Mouse (Mus musculus): ENCODE data around the gene Ascc1. TPM values are rescaled to one million over a fixed set of nuclear protein-coding genes. Genes with fewer than 3 reads are reported as not detected.
A peak's percentile ranks its signal among the peaks of the same experiment; 100 is the strongest.
"Not testable (repeated sequence)": the region's sequence is repeated elsewhere in the genome, so short reads cannot be mapped to it uniquely, and the experiment has no call there.

Gene Ascc1
- polyA plus RNA-seq, 1 experiment from 2014 or later: 50.2 TPM

DNA sequence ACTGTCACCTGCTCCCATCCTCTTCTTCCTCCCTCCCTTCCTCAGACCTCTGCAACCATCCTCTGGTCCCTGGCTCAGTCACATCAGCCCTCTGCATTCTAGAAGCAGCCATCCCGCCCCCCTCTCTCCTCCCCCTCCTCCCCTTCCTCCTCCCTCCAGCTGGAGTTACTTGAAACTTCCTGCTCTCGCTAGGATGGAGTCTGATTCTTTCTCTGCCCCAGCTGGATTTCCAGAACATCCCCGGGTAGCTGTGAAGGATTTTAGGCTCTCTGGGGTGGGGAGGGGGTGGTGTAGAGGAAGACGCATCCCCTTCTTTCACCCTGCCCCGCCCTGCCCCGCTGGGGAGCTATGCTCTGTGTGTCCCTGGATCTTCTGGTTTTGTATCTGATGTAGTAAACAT, 130.9 kb downstream of the Ascc1 start:
- no peak for ATAC-seq
- DNase-seq (ENCODE audit: low spot score): no peak
- H3K36me3 ChIP-seq (ENCODE audit: control insufficient read depth, insufficient read depth, low read length): peaks cover 3% of the 10 kb centered on the region; the same call in 1 of the 2 replicates
- H3K9ac ChIP-seq (ENCODE audit: low read length): no peak overlapping the region
- no peaks in the 10 kb centered on the region for H3K27me3 ChIP-seq (replicated peaks; ENCODE audit: control insufficient read depth, insufficient read depth, low read length)
- no peaks in the 10 kb centered on the region for H3K9me3 ChIP-seq (replicated peaks; ENCODE audit: control insufficient read depth, low read length)
- WGBS: 35% methylated on average over 6 of the region's 6 CpGs
- no peaks in the 10 kb centered on the region for H3K4me1 ChIP-seq (ENCODE audit: control insufficient read depth, insufficient read depth, low read length)
- H3K4me3 ChIP-seq (ENCODE audit: low read depth, low read length): no peak overlapping the region
- no peak overlapping the region for H3K27ac ChIP-seq (ENCODE audit: low read depth, low read length)
- no peak overlapping the region for H3K4me2 ChIP-seq (ENCODE audit: low read length)

GRCm38 (mm10) chr10:60134201-60134600, 131.6 kb downstream of the Ascc1 start:
- WGBS: 60% methylated on average over 9 of the region's 9 CpGs
- ATAC-seq: no peak

DNA sequence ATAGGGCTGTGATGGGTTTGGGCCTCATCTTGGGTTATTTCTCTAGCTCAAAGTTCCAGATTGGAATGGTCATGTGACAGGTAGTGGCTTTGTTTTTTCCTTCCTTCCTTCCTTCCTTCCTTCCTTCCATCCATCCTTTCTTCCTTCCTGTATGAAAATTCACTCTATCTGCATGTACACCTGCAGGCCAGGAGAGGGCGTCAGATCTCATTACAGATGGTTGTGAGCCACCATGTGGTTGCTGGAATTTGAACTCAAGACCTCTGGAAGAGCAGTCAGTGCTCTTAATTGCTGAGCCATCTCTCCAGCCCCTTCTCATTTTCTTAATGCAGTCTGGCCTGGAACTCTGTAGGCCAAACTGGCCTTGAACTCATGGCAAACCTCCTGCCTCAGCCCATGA, 133.4 kb downstream of the Ascc1 start:
- not testable (repeated sequence) for H3K4me2 ChIP-seq (ENCODE audit: low read length); DNase-seq (ENCODE audit: low spot score); H3K4me1 ChIP-seq (ENCODE audit: control insufficient read depth, insufficient read depth, low read length); H3K27me3 ChIP-seq (replicated peaks; ENCODE audit: control insufficient read depth, insufficient read depth, low read length); H3K36me3 ChIP-seq (ENCODE audit: control insufficient read depth, insufficient read depth, low read length); H3K9ac ChIP-seq (ENCODE audit: low read length); ATAC-seq; H3K4me3 ChIP-seq (ENCODE audit: low read depth, low read length); H3K27ac ChIP-seq (ENCODE audit: low read depth, low read length); H3K9me3 ChIP-seq (replicated peaks; ENCODE audit: control insufficient read depth, low read length)
- 59% methylated on average over 1 of the region's 1 CpGs for WGBS

More at GRCm38 (mm10) chr10:60134201-60134600, 131.6 kb downstream of the Ascc1 start:
- Histone ChIP-seq H3K4me1 (ENCODE audit: control insufficient read depth, insufficient read depth, low read length) (no peaks in the 10 kb centered on the region), H3K9me3 (replicated peaks; ENCODE audit: control insufficient read depth, low read length) (no peaks in the 10 kb centered on the region), H3K36me3 (ENCODE audit: control insufficient read depth, insufficient read depth, low read length) (peaks cover 3% of the 10 kb centered on the region; the same call in 1 of the 2 replicates), H3K4me3 (ENCODE audit: low read depth, low read length) (no peak overlapping the region), H3K9ac (ENCODE audit: low read length) (no peak overlapping the region), H3K27me3 (replicated peaks; ENCODE audit: control insufficient read depth, insufficient read depth, low read length) (no peaks in the 10 kb centered on the region), H3K27ac (ENCODE audit: low read depth, low read length) (no peak overlapping the region), H3K4me2 (ENCODE audit: low read length) (no peak overlapping the region)
- no peak for DNase-seq (ENCODE audit: low spot score)

DNA sequence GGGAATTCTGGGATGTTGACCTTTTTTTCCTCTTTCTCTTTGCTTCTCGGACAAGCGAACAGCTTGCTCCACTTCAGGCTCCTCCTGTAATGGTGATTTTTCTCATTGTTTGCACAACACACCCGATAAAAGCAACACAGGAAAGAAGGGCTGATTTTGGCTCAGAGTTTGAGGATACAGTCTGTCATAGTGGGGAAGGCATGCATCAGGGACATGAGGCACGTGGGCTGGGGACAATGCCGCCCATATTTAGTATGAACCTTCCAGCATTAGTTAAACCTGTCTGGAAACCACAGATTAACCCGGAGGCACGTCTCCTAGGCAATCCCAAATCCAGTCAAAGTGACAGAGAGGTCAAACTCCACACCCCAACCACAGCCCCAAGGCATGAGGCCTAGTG, 134.3 kb downstream of the Ascc1 start:
- no peaks in the 10 kb centered on the region for H3K9me3 ChIP-seq (replicated peaks; ENCODE audit: control insufficient read depth, low read length)
- no peaks in the 10 kb centered on the region for H3K36me3 ChIP-seq (ENCODE audit: control insufficient read depth, insufficient read depth, low read length)
- H3K4me1 ChIP-seq (ENCODE audit: control insufficient read depth, insufficient read depth, low read length): no peaks in the 10 kb centered on the region
- H3K9ac ChIP-seq (ENCODE audit: low read length): no peak overlapping the region
- no peak overlapping the region for H3K4me3 ChIP-seq (ENCODE audit: low read depth, low read length)
- WGBS: 76% methylated on average over 7 of the region's 7 CpGs
- H3K27me3 ChIP-seq (replicated peaks; ENCODE audit: control insufficient read depth, insufficient read depth, low read length): no peaks in the 10 kb centered on the region
- no peak overlapping the region for H3K27ac ChIP-seq (ENCODE audit: low read depth, low read length)
- H3K4me2 ChIP-seq (ENCODE audit: low read length): no peak overlapping the region
- no peak for DNase-seq (ENCODE audit: low spot score)
- ATAC-seq: no peak

DNA sequence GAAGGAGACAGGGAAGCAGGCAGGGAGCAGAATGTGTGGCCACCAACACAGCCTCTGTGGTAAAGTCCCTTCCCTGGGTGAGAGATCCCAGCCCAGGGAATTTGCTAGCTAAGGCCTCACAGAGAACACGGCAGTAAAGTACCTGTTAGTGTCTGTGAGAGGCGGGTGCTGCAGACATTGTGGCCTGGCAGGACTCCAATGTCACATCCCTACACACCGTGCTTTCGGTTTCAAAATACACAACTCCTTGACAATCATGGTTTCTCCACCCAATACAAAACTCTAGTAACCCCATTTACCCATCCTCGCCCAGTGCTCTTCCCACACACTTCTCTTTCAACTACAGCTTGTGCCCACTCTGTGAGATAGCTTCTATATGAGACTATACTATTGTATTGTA, 136.1 kb downstream of the Ascc1 start:
- 90% methylated on average over 5 of the region's 5 CpGs for WGBS
- H3K4me1 ChIP-seq (ENCODE audit: control insufficient read depth, insufficient read depth, low read length): no peaks in the 10 kb centered on the region
- no peak overlapping the region for H3K4me2 ChIP-seq (ENCODE audit: low read length)
- no peak overlapping the region for H3K4me3 ChIP-seq (ENCODE audit: low read depth, low read length)
- no peak for DNase-seq (ENCODE audit: low spot score)
- H3K9me3 ChIP-seq (replicated peaks; ENCODE audit: control insufficient read depth, low read length): no peaks in the 10 kb centered on the region
- no peak overlapping the region for H3K9ac ChIP-seq (ENCODE audit: low read length)
- H3K27ac ChIP-seq (ENCODE audit: low read depth, low read length): no peak overlapping the region
- H3K27me3 ChIP-seq (replicated peaks; ENCODE audit: control insufficient read depth, insufficient read depth, low read length): no peaks in the 10 kb centered on the region
- ATAC-seq: no peak
- H3K36me3 ChIP-seq (ENCODE audit: control insufficient read depth, insufficient read depth, low read length): no peaks in the 10 kb centered on the region

DNA sequence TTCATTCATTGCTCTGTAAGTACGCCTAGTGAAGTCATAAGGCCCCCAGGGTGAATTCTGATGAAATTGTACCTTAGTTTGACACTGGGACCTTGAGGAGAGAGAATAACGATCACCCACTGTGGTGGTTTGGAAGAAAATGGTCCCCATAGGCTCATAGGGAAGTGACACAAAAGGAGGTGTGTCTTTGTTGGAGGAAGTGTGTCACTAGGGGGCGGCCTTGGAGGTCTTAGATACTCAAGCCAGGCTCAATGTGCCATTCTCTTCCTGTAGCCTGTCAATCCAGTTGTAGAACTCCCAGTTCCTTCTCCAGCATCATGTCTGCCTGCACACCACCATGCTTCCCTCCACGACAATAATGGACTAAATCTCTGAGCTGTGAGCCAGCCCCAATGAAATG, 138.1 kb downstream of the Ascc1 start:
- Histone ChIP-seq H3K27me3 (replicated peaks; ENCODE audit: control insufficient read depth, insufficient read depth, low read length) (no peaks in the 10 kb centered on the region), H3K9ac (ENCODE audit: low read length) (no peak overlapping the region), H3K36me3 (ENCODE audit: control insufficient read depth, insufficient read depth, low read length) (no peaks in the 10 kb centered on the region), H3K27ac (ENCODE audit: low read depth, low read length) (no peak overlapping the region), H3K4me3 (ENCODE audit: low read depth, low read length) (no peak overlapping the region), H3K4me1 (ENCODE audit: control insufficient read depth, insufficient read depth, low read length) (no peaks in the 10 kb centered on the region), H3K9me3 (replicated peaks; ENCODE audit: control insufficient read depth, low read length) (no peaks in the 10 kb centered on the region), H3K4me2 (ENCODE audit: low read length) (no peak overlapping the region)
- WGBS: 81% methylated on average over 4 of the region's 4 CpGs
- DNase-seq (ENCODE audit: low spot score) (no peak), ATAC-seq (no peak)

GRCm38 (mm10) chr10:60141656-60142160, 139.1 kb downstream of the Ascc1 start:
- WGBS: 82% methylated on average over 3 of the region's 3 CpGs

GRCm38 (mm10) chr10:60147510-60148047, 145.0 kb downstream of the Ascc1 start:
- WGBS: 67% methylated on average over 10 of the region's 10 CpGs
- not testable (repeated sequence) for ATAC-seq

More at GRCm38 (mm10) chr10:60141656-60142160, 139.1 kb downstream of the Ascc1 start:
- H3K36me3 ChIP-seq (ENCODE audit: control insufficient read depth, insufficient read depth, low read length): no peaks in the 10 kb centered on the region
- no peak overlapping the region for H3K4me2 ChIP-seq (ENCODE audit: low read length)
- no peak overlapping the region for H3K9ac ChIP-seq (ENCODE audit: low read length)
- DNase-seq (ENCODE audit: low spot score) (no peak), ATAC-seq (no peak)
- no peak overlapping the region for H3K27ac ChIP-seq (ENCODE audit: low read depth, low read length)
- no peaks in the 10 kb centered on the region for H3K4me1 ChIP-seq (ENCODE audit: control insufficient read depth, insufficient read depth, low read length)
- H3K27me3 ChIP-seq (replicated peaks; ENCODE audit: control insufficient read depth, insufficient read depth, low read length): no peaks in the 10 kb centered on the region
- H3K9me3 ChIP-seq (replicated peaks; ENCODE audit: control insufficient read depth, low read length): no peaks in the 10 kb centered on the region
- H3K4me3 ChIP-seq (ENCODE audit: low read depth, low read length): no peak overlapping the region

DNA sequence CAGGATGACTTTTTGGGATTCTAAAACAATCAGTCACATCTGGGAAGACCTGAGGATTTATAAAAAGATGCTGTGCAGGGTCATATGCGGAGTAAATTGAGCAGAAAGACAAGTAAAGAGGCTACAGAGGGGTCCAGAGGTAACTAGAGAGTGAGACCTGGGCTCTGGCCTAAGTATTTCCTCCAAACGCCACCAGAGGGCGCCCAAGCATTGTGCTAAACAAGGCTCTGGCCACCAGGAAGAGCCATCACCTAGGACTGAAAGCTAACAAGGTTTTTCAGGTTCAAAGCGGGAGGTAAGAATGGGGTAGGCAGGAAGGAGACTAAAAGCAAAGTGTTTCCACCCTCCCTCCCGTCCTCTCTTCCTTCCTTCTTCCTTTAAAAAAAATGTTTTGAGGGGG, 145.5 kb downstream of the Ascc1 start:
- no peak overlapping the region for H3K27ac ChIP-seq (ENCODE audit: low read depth, low read length)

More at GRCm38 (mm10) chr10:60147510-60148047, 145.0 kb downstream of the Ascc1 start:
- H3K9me3 ChIP-seq (replicated peaks; ENCODE audit: control insufficient read depth, low read length); H3K36me3 ChIP-seq (ENCODE audit: control insufficient read depth, insufficient read depth, low read length); H3K4me1 ChIP-seq (ENCODE audit: control insufficient read depth, insufficient read depth, low read length); DNase-seq (ENCODE audit: low spot score); H3K27me3 ChIP-seq (replicated peaks; ENCODE audit: control insufficient read depth, insufficient read depth, low read length); H3K9ac ChIP-seq (ENCODE audit: low read length); H3K27ac ChIP-seq (ENCODE audit: low read depth, low read length); H3K4me2 ChIP-seq (ENCODE audit: low read length); H3K4me3 ChIP-seq (ENCODE audit: low read depth, low read length): not testable (repeated sequence)

More for the DNA sequence above, 145.5 kb downstream of the Ascc1 start:
- Histone ChIP-seq H3K4me1 (ENCODE audit: control insufficient read depth, insufficient read depth, low read length) (no peaks in the 10 kb centered on the region), H3K4me3 (ENCODE audit: low read depth, low read length) (no peak overlapping the region), H3K36me3 (ENCODE audit: control insufficient read depth, insufficient read depth, low read length) (no peaks in the 10 kb centered on the region), H3K9ac (ENCODE audit: low read length) (no peak overlapping the region), H3K27me3 (replicated peaks; ENCODE audit: control insufficient read depth, insufficient read depth, low read length) (no peaks in the 10 kb centered on the region), H3K4me2 (ENCODE audit: low read length) (no peak overlapping the region), H3K9me3 (replicated peaks; ENCODE audit: control insufficient read depth, low read length) (no peaks in the 10 kb centered on the region)
- ATAC-seq (peak; percentile 77; the same call in 1 of the 2 replicates), DNase-seq (ENCODE audit: low spot score) (peak; percentile 88)
- 2% methylated on average over 5 of the region's 5 CpGs for WGBS

Measured in forebrain, embryonic 14.5 days (tissue).